Mouse (Mus musculus) embryonic facial prominence, embryonic 10.5 days (tissue): ENCODE results near the gene Pck1. TPM values are rescaled to one million over a fixed set of nuclear protein-coding genes. Genes with fewer than 3 reads are reported as not detected.

Source experiments
- DNase-seq: peaks from one replicate; pipeline ENCODE4 v3.0.0-alpha.2; 2017; ENCODE audit warnings: low spot score
- H3K27ac ChIP-seq: fragments of 300-500 bp; sonication (generic); replicated peaks from 2 replicates; pipeline ENCODE4 v1.5.1; 2016; ENCODE audit warnings: mild to moderate bottlenecking
- H3K27me3 ChIP-seq: fragments of 300-500 bp; sonication (generic); replicated peaks from 2 replicates; pipeline ENCODE4 v1.6.1; 2016; ENCODE audit warnings: low read depth, mild to moderate bottlenecking; ENCODE audit not compliant: poor library complexity, severe bottlenecking
- H3K36me3 ChIP-seq: fragments of 300-500 bp; sonication (generic); replicated peaks from 2 replicates; pipeline ENCODE4 v1.6.1; 2016; ENCODE audit warnings: mild to moderate bottlenecking, moderate library complexity
- H3K4me1 ChIP-seq: fragments of 300-500 bp; sonication (generic); 2 replicates; pipeline ENCODE4 v1.6.1; 2016
- H3K4me3 ChIP-seq: fragments of 300-500 bp; sonication (generic); 2 replicates; pipeline ENCODE4 v1.5.1; 2016; ENCODE audit warnings: mild to moderate bottlenecking, moderate library complexity
- H3K9me3 ChIP-seq: fragments of 300-500 bp; sonication (generic); 2 replicates; pipeline ENCODE4 v1.6.1; 2016; ENCODE audit warnings: mild to moderate bottlenecking
- WGBS: fragments of 180-500 bp; shearing (Covaris S2); methylation state at CpG from one replicate; pipeline ENCODE4 v1.1.7; 2016; 5-methylcytosine and 5-hydroxymethylcytosine counted together
- polyA plus RNA-seq: library from polyadenylated mRNA; unstranded; fragments of >200 nt; fragmentation: Nextera tagmentation; extraction: Ambion mirVana; gene quantifications from 2 replicates; pipeline ENCODE4 v1.2.1, GENCODE M21; 2016

The Pck1 gene
- polyA plus RNA-seq, 1 experiment from 2014 or later = not detected

GRCm38 (mm10) chr2:173202924-173203689 lies 50.3 kb downstream of the Pck1 start:
- H3K4me3 ChIP-seq = no peak overlapping the region
- 87% methylated on average over 19 of the region's 19 CpGs for WGBS
- H3K9me3 ChIP-seq = no peaks in the 10 kb centered on the region
- H3K27me3 ChIP-seq = no peaks in the 10 kb centered on the region
- DNase-seq = peak; percentile 7
- peaks cover 7% of the 10 kb centered on the region; the same call in 1 of the 2 replicates for H3K4me1 ChIP-seq
- no peaks in the 10 kb centered on the region for H3K36me3 ChIP-seq
- H3K27ac ChIP-seq = no peak overlapping the region

- no peak overlapping the region for H3K4me3 ChIP-seq
- no peak overlapping the region for H3K27ac ChIP-seq
- H3K9me3 ChIP-seq = no peaks in the 10 kb centered on the region
- peaks cover 7% of the 10 kb centered on the region; the same call in 1 of the 2 replicates for H3K4me1 ChIP-seq
- WGBS = 86% methylated on average over 3 of the region's 3 CpGs
- H3K27me3 ChIP-seq = no peaks in the 10 kb centered on the region
- H3K36me3 ChIP-seq = no peaks in the 10 kb centered on the region
- peak; percentile 6 for DNase-seq
Observed at GRCm38 (mm10) chr2:173203726-173204125, 50.9 kb downstream of the Pck1 start.

GRCm38 (mm10) chr2:173204671-173205070 lies 51.8 kb downstream of the Pck1 start:
- Histone ChIP-seq H3K27ac (no peak overlapping the region), H3K4me3 (no peak overlapping the region), H3K27me3 (no peaks in the 10 kb centered on the region), H3K4me1 (peaks cover 7% of the 10 kb centered on the region; the same call in 1 of the 2 replicates), H3K36me3 (no peaks in the 10 kb centered on the region), H3K9me3 (no peaks in the 10 kb centered on the region)
- DNase-seq = peak; percentile 8
- WGBS = 77% methylated on average over 4 of the region's 4 CpGs

- peak; percentile 7 for DNase-seq
- WGBS = 92% methylated on average over 14 of the region's 14 CpGs
- Histone ChIP-seq H3K36me3 (no peaks in the 10 kb centered on the region), H3K4me3 (no peak overlapping the region), H3K9me3 (no peaks in the 10 kb centered on the region), H3K27me3 (no peaks in the 10 kb centered on the region), H3K4me1 (peaks cover 7% of the 10 kb centered on the region; the same call in 1 of the 2 replicates), H3K27ac (no peak overlapping the region)
Observed at GRCm38 (mm10) chr2:173205563-173206099, 52.8 kb downstream of the Pck1 start.

GRCm38 (mm10) chr2:173207051-173207450 lies 54.2 kb downstream of the Pck1 start:
- Histone ChIP-seq H3K27me3 (no peaks in the 10 kb centered on the region), H3K36me3 (no peaks in the 10 kb centered on the region), H3K9me3 (no peaks in the 10 kb centered on the region), H3K4me1 (peaks cover 7% of the 10 kb centered on the region; the same call in 1 of the 2 replicates), H3K27ac (no peak overlapping the region), H3K4me3 (no peak overlapping the region)
- WGBS = 91% methylated on average over 3 of the region's 3 CpGs
- DNase-seq = no peak

Other genes with a start within 250 kb of the Pck1 start
- gene Bmp7, start 212.7 kb upstream of the Pck1 start, polyA plus RNA-seq = 19.8 and 20.9 TPM in 2 replicates
- gene Spo11, start 175.3 kb upstream of the Pck1 start, polyA plus RNA-seq = 0.26 and 0.46 TPM in 2 replicates
- gene Rae1, start 152.9 kb upstream of the Pck1 start, polyA plus RNA-seq = 176 and 179 TPM in 2 replicates
- 85.7 and 95.6 TPM in 2 replicates for gene Rbm38, start 132.6 kb upstream of the Pck1 start, polyA plus RNA-seq
- gene Ctcfl, start 33.5 kb upstream of the Pck1 start, polyA plus RNA-seq = 0.07 and 0.09 TPM in 2 replicates
- not detected in 2 replicates for gene Zbp1, start 65.9 kb downstream of the Pck1 start, polyA plus RNA-seq
- gene Pmepa1, start 123.5 kb downstream of the Pck1 start, polyA plus RNA-seq = 1.4 and 2.1 TPM in 2 replicates